Mouse (Mus musculus) myocyte (in vitro differentiated cells): Measurements from ENCODE around the gene Scn2a.

Source experiments
- CEBPB ChIP-seq: IDR thresholded peaks from 2 replicates; pipeline ENCODE4 v1.6.1; 2011; ENCODE audit warnings: mild to moderate bottlenecking, moderate library complexity; ENCODE audit not compliant: poor library complexity, insufficient read depth, severe bottlenecking
- E2F4 ChIP-seq: IDR thresholded peaks from one replicate; pipeline ENCODE4 v1.6.1; 2011; ENCODE audit warnings: mild to moderate bottlenecking, control low read depth, moderate library complexity; ENCODE audit not compliant: insufficient read depth
- MAX ChIP-seq: IDR thresholded peaks from one replicate; pipeline ENCODE4 v1.6.1; 2011; ENCODE audit warnings: low read depth, mild to moderate bottlenecking, control low read depth
- MYOG ChIP-seq, 3 experiments: IDR thresholded peaks; one replicate each; pipeline ENCODE4 v1.6.1; 2011; ENCODE audit warnings: control low read depth in 2 of 3, low read depth in 2 of 3, mild to moderate bottlenecking in 2 of 3; ENCODE audit not compliant: insufficient read length in 2 of 3, control insufficient read depth in 1 of 3, insufficient read depth in 1 of 3
- POLR2A ChIP-seq: IDR thresholded peaks from one replicate; pipeline ENCODE4 v1.6.1; 2011; ENCODE audit warnings: low read depth, mild to moderate bottlenecking, control low read depth, moderate library complexity; ENCODE audit not compliant: insufficient read length
- POLR2AphosphoS2 ChIP-seq: IDR thresholded peaks from one replicate; pipeline ENCODE4 v1.6.1; 2011; ENCODE audit warnings: low read depth, control low read depth; ENCODE audit not compliant: insufficient read length
- REST ChIP-seq: IDR thresholded peaks from one replicate; pipeline ENCODE4 v1.6.1; 2011; ENCODE audit warnings: mild to moderate bottlenecking, control low read depth, moderate library complexity; ENCODE audit not compliant: insufficient read depth, insufficient read length
- SRF ChIP-seq: IDR thresholded peaks from one replicate; pipeline ENCODE4 v1.6.1; 2011; ENCODE audit warnings: low read depth; ENCODE audit not compliant: control insufficient read depth, insufficient read length
- TCF12 ChIP-seq: IDR thresholded peaks from one replicate; pipeline ENCODE4 v1.6.1; 2011; ENCODE audit warnings: mild to moderate bottlenecking, control low read depth; ENCODE audit not compliant: poor library complexity, insufficient read depth, severe bottlenecking
- TCF3 ChIP-seq: IDR thresholded peaks from one replicate; pipeline ENCODE4 v1.6.1; 2011; ENCODE audit warnings: low read depth, control low read depth; ENCODE audit not compliant: insufficient read length
- USF1 ChIP-seq: IDR thresholded peaks from one replicate; pipeline ENCODE4 v1.6.1; 2011; ENCODE audit warnings: low read depth, mild to moderate bottlenecking, control low read depth, moderate library complexity

DNA sequence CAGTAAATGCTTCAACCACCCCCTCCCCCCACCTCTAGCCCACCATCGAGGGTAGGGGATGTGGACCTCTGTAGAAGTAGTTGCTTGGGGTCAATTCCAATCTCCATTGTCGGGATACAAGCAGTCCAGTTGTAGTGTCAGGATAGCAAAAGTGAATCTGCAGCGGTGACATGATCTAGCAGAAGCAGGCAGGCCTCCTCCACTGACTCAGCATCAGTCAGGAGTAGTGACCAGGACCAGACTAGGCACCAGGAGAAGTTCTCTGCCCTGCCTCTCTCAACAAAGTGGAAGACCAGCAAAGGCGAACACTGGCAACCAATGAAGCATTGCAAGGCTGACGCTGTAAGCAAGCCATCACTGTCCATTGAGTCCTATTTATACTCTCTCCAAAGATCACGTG lies 186.0 kb downstream of the Scn2a start:
- no peak for TF ChIP-seq CEBPB
- no peak for TF ChIP-seq SRF
- TF ChIP-seq POLR2A: no peak
- TF ChIP-seq REST: no peak
- no peak for TF ChIP-seq POLR2AphosphoS2
- no peak for TF ChIP-seq MYOG (IDR thresholded peaks at IDR 0.05; ENCODE audit: control insufficient read depth in 1 of 3, insufficient read depth in 1 of 3, insufficient read length in 2 of 3, low read depth in 2 of 3)
- TF ChIP-seq MAX: no peak
- no peak for TF ChIP-seq USF1
- no peak for TF ChIP-seq TCF12
- no peak for TF ChIP-seq E2F4
- no peak for TF ChIP-seq TCF3
